In the genomic region with DNA sequence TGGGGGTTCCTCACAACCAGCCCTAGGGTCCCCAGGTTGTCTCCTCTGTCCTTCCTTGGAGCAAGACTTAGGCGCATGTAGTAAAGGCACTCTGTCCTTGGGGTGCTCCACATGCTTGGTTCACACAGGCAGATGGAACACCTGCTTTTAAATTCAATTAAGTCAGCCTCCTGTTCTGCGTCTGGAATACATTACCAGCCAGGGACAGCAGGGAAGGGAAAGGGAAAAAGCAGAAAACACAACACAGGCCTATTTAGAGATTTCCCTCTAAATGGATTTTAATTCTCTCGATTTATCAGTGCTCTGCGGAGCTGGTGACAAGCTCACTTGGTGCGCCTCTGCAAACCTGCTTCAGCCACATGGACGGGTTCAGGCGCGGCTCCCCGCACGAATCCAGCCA, we compare ENCODE assay signal across 24 mouse cellular contexts. TPM values are rescaled to one million over a fixed set of nuclear protein-coding genes. Genes with fewer than 3 reads are reported as not detected.
DNase-seq lines count a peak whose midpoint lies in the region; ATAC-seq and TF ChIP-seq lines count a peak whose summit lies in the region.
"Had no signal": no experiment of that assay in that cellular context is flagged by ENCODE, and none has a peak within 500 bp of the region (broad histone marks: within the 10 kb centered on the region; RNA-seq: fewer than 3 reads in every experiment).

No protein-coding gene starts in this region.

- no peak overlapping the region for H3K9ac ChIP-seq in embryonic facial prominence, embryonic 11.5 days (replicated peaks; ENCODE audit: low read length)
- H3K9ac ChIP-seq in hindbrain, embryonic 15.5 days: no peak overlapping the region
- H3K9ac ChIP-seq in hindbrain, embryonic 14.5 days: no peak overlapping the region
- H3K9ac ChIP-seq in forebrain, embryonic 15.5 days (replicated peaks): no peak overlapping the region
- no peak overlapping the region for H3K9ac ChIP-seq in intestine, embryonic 16.5 days (ENCODE audit: low read depth, low read length)
- H3K9ac ChIP-seq: embryonic facial prominence, embryonic 13.5 days; intestine, embryonic 15.5 days had no signal

- H3K9me3 ChIP-seq in embryonic facial prominence, embryonic 11.5 days (replicated peaks; ENCODE audit: control insufficient read depth, low read length): no peaks in the 10 kb centered on the region; the same call in 1 of the 2 replicates
- peaks cover 14% of the 10 kb centered on the region; the same call in 1 of the 2 replicates for H3K9me3 ChIP-seq in embryonic facial prominence, embryonic 10.5 days
- H3K9me3 ChIP-seq in hindbrain, embryonic 15.5 days: no peaks in the 10 kb centered on the region
- H3K9me3 ChIP-seq in hindbrain, embryonic 14.5 days (ENCODE audit: control insufficient read depth, low read length): no peaks in the 10 kb centered on the region
- no peaks in the 10 kb centered on the region for H3K9me3 ChIP-seq in forebrain, embryonic 15.5 days
- H3K9me3 ChIP-seq in intestine, embryonic 16.5 days (ENCODE audit: control insufficient read depth, low read length): no peaks in the 10 kb centered on the region
- H3K9me3 ChIP-seq: intestine, embryonic 15.5 days had no signal

- TF ChIP-seq POLR2A in brain, embryonic 14.5 days (IDR thresholded peaks at IDR 0.05; ENCODE audit: borderline replicate concordance, extremely low read depth, insufficient read depth, insufficient read length, poor library complexity, severe bottlenecking): no peak

- no peak overlapping the region for H3K4me3 ChIP-seq in embryonic facial prominence, embryonic 11.5 days (ENCODE audit: low read depth, low read length)
- H3K4me3 ChIP-seq in embryonic facial prominence, embryonic 10.5 days: no peak overlapping the region
- H3K4me3 ChIP-seq in hindbrain, embryonic 15.5 days: no peak overlapping the region
- no peak overlapping the region for H3K4me3 ChIP-seq in hindbrain, embryonic 14.5 days (replicated peaks; ENCODE audit: low read length)
- no peak overlapping the region for H3K4me3 ChIP-seq in forebrain, embryonic 15.5 days
- H3K4me3 ChIP-seq in intestine, embryonic 16.5 days (ENCODE audit: low read length): no peak overlapping the region
- H3K4me3 ChIP-seq: embryonic facial prominence, embryonic 13.5 days; heart, adult 2 months; hindbrain, embryonic 10.5 days; intestine, embryonic 15.5 days had no signal

- no peak for TF ChIP-seq CTCF in brain, embryonic 14.5 days (IDR thresholded peaks at IDR 0.05; ENCODE audit: borderline replicate concordance, extremely low read depth, insufficient read depth, insufficient read length)

- peaks cover 6% of the 10 kb centered on the region for H3K27me3 ChIP-seq in embryonic facial prominence, embryonic 11.5 days (ENCODE audit: control insufficient read depth, insufficient read depth, low read length)
- peaks cover 34% of the 10 kb centered on the region for H3K27me3 ChIP-seq in embryonic facial prominence, embryonic 10.5 days (replicated peaks; ENCODE audit: low read depth, poor library complexity, severe bottlenecking)
- peaks cover 5% of the 10 kb centered on the region for H3K27me3 ChIP-seq in hindbrain, embryonic 15.5 days
- peaks cover 5% of the 10 kb centered on the region for H3K27me3 ChIP-seq in hindbrain, embryonic 14.5 days (ENCODE audit: control insufficient read depth, insufficient read depth, low read length)
- H3K27me3 ChIP-seq in forebrain, embryonic 15.5 days: no peaks in the 10 kb centered on the region
- H3K27me3 ChIP-seq in intestine, embryonic 16.5 days (replicated peaks; ENCODE audit: control insufficient read depth, insufficient read depth, low read length): peaks cover 8% of the 10 kb centered on the region
- H3K27me3 ChIP-seq: Patski had no signal

- peak; percentile 25 for DNase-seq in embryonic facial prominence, embryonic 11.5 days (ENCODE audit: low spot score)
- DNase-seq in embryonic facial prominence, embryonic 10.5 days (ENCODE audit: low spot score): no peak
- no peak for DNase-seq in hindbrain, embryonic 14.5 days (ENCODE audit: low spot score)
- peak; percentile 61 for DNase-seq in brain, embryonic 14.5 days (ENCODE audit: low read depth)
- no peak for DNase-seq in Muller cell, postnatal 12 days (ENCODE audit: inconsistent ontology term)
- DNase-seq: adrenal gland, postnatal 14 days; B cell, adult 2 months; cerebellum, adult 2 months; gastrocnemius, postnatal 10 days; heart, adult 2 months; kidney, adult 2 months had no signal

- H3K36me3 ChIP-seq in embryonic facial prominence, embryonic 11.5 days (replicated peaks; ENCODE audit: control insufficient read depth, insufficient read depth, low read depth, low read length): no peaks in the 10 kb centered on the region
- H3K36me3 ChIP-seq in embryonic facial prominence, embryonic 10.5 days (replicated peaks): no peaks in the 10 kb centered on the region
- no peaks in the 10 kb centered on the region for H3K36me3 ChIP-seq in hindbrain, embryonic 15.5 days
- no peaks in the 10 kb centered on the region for H3K36me3 ChIP-seq in hindbrain, embryonic 14.5 days (replicated peaks; ENCODE audit: control insufficient read depth, insufficient read depth)
- no peaks in the 10 kb centered on the region for H3K36me3 ChIP-seq in forebrain, embryonic 15.5 days
- no peaks in the 10 kb centered on the region for H3K36me3 ChIP-seq in intestine, embryonic 16.5 days (ENCODE audit: control insufficient read depth, insufficient read depth, low read length)
- H3K36me3 ChIP-seq: embryonic facial prominence, embryonic 13.5 days; G1E; hindbrain, embryonic 10.5 days; intestine, embryonic 15.5 days had no signal

- H3K27ac ChIP-seq in embryonic facial prominence, embryonic 11.5 days (replicated peaks; ENCODE audit: low read depth, low read length): no peak overlapping the region
- H3K27ac ChIP-seq in embryonic facial prominence, embryonic 10.5 days (replicated peaks): no peak overlapping the region
- peak overlapping the region; percentile 56 for H3K27ac ChIP-seq in hindbrain, embryonic 15.5 days (replicated peaks)
- no peak overlapping the region for H3K27ac ChIP-seq in hindbrain, embryonic 14.5 days
- peak overlapping the region; percentile 81 for H3K27ac ChIP-seq in forebrain, embryonic 15.5 days (replicated peaks)
- no peak overlapping the region for H3K27ac ChIP-seq in intestine, embryonic 16.5 days (ENCODE audit: low read length)
- H3K27ac ChIP-seq: embryonic facial prominence, embryonic 13.5 days; heart, adult 2 months; hindbrain, embryonic 10.5 days; intestine, embryonic 15.5 days had no signal

- WGBS in embryonic facial prominence, embryonic 11.5 days: 73% methylated on average over 10 of the region's 10 CpGs
- 81% methylated on average over 10 of the region's 10 CpGs for WGBS in embryonic facial prominence, embryonic 10.5 days
- WGBS in hindbrain, embryonic 15.5 days: 73% methylated on average over 10 of the region's 10 CpGs
- WGBS in hindbrain, embryonic 14.5 days: 66% methylated on average over 10 of the region's 10 CpGs
- 73% methylated on average over 10 of the region's 10 CpGs for WGBS in forebrain, embryonic 15.5 days
- 77% methylated on average over 10 of the region's 10 CpGs for WGBS in intestine, embryonic 16.5 days

- no peak for ATAC-seq in embryonic facial prominence, embryonic 11.5 days (replicated peaks; ENCODE audit: insufficient number of reproducible peaks, low FRiP score, low TSS enrichment, low read depth)
- ATAC-seq in hindbrain, embryonic 15.5 days (ENCODE audit: low FRiP score, low read depth): no peak
- no peak for ATAC-seq in hindbrain, embryonic 14.5 days (ENCODE audit: low FRiP score)
- no peak for ATAC-seq in forebrain, embryonic 15.5 days (replicated peaks)
- ATAC-seq in intestine, embryonic 16.5 days: no peak
- ATAC-seq: activated CD4-positive, CD25-positive, alpha-beta regulatory T cell, adult 4 months; CD4-positive, CD25-positive, alpha-beta regulatory T cell, adult 4 months; intestine, embryonic 15.5 days; Patski had no signal

- H3K4me2 ChIP-seq in embryonic facial prominence, embryonic 11.5 days (ENCODE audit: low read depth, low read length): no peak overlapping the region
- H3K4me2 ChIP-seq in hindbrain, embryonic 15.5 days: no peak overlapping the region
- H3K4me2 ChIP-seq in hindbrain, embryonic 14.5 days (replicated peaks): no peak overlapping the region
- no peak overlapping the region for H3K4me2 ChIP-seq in forebrain, embryonic 15.5 days (replicated peaks)
- no peak overlapping the region for H3K4me2 ChIP-seq in intestine, embryonic 16.5 days (ENCODE audit: low read depth, low read length)
- H3K4me2 ChIP-seq: embryonic facial prominence, embryonic 13.5 days; heart, embryonic 11.5 days; intestine, embryonic 15.5 days had no signal

- peaks cover 6% of the 10 kb centered on the region; the same call in 1 of the 2 replicates for H3K4me1 ChIP-seq in embryonic facial prominence, embryonic 11.5 days (ENCODE audit: control insufficient read depth, insufficient read depth, low read length)
- H3K4me1 ChIP-seq in embryonic facial prominence, embryonic 10.5 days: peaks cover 39% of the 10 kb centered on the region
- H3K4me1 ChIP-seq in hindbrain, embryonic 15.5 days (replicated peaks): peaks cover 48% of the 10 kb centered on the region
- peaks cover 16% of the 10 kb centered on the region for H3K4me1 ChIP-seq in hindbrain, embryonic 14.5 days (replicated peaks; ENCODE audit: control insufficient read depth, insufficient read depth, low read length)
- peaks cover 72% of the 10 kb centered on the region for H3K4me1 ChIP-seq in forebrain, embryonic 15.5 days
- peaks cover 7% of the 10 kb centered on the region for H3K4me1 ChIP-seq in intestine, embryonic 16.5 days (ENCODE audit: control insufficient read depth, insufficient read depth, low read length)

RNA-seq across cellular contexts. Expression of a gene that starts 6.8 kb away (rescaled TPM):
- polyA plus RNA-seq in embryonic facial prominence, embryonic 11.5 days (2014; fragmentation: Nextera tagmentation; extraction: Ambion mirVana): not detected in 2 replicates
- not detected in 2 replicates for polyA plus RNA-seq in embryonic facial prominence, embryonic 10.5 days (2016; fragmentation: Nextera tagmentation; extraction: Ambion mirVana)
- polyA plus RNA-seq in hindbrain, embryonic 15.5 days (2015; fragmentation: Nextera tagmentation; extraction: Ambion mirVana): 0.17 TPM in 1 of 2 replicates, not detected in the other
- polyA plus RNA-seq in hindbrain, embryonic 14.5 days (2014; fragmentation: Nextera tagmentation; extraction: Ambion mirVana): not detected in 2 replicates
- 0.05 TPM in 1 of 2 replicates, not detected in the other for polyA plus RNA-seq in brain, embryonic 14.5 days (2012; rRNA removed)
- 0.14 and 0.36 TPM in 2 replicates for polyA plus RNA-seq in forebrain, embryonic 15.5 days (2015; fragmentation: Nextera tagmentation; extraction: Ambion mirVana)
- not detected in 2 replicates for polyA plus RNA-seq in intestine, embryonic 16.5 days (2015; fragmentation: Nextera tagmentation; extraction: Ambion mirVana)
- polyA plus RNA-seq: activated CD4-positive, CD25-positive, alpha-beta regulatory T cell, adult 4 months; CD4-positive, CD25-positive, alpha-beta regulatory T cell, adult 4 months; cerebellum, adult 2 months; embryonic facial prominence, embryonic 13.5 days; frontal cortex, adult 2 months; G1E; heart, embryonic 11.5 days; heart, embryonic 16.5 days; hindbrain, embryonic 10.5 days; intestine, embryonic 15.5 days; Patski had no signal

RNA-seq across cellular contexts. Expression of a gene that starts 29.1 kb away (rescaled TPM):
- 80.1 and 81.5 TPM in 2 replicates for polyA plus RNA-seq in embryonic facial prominence, embryonic 11.5 days (2014; fragmentation: Nextera tagmentation; extraction: Ambion mirVana)
- 85.0 and 86.4 TPM in 2 replicates for polyA plus RNA-seq in embryonic facial prominence, embryonic 10.5 days (2016; fragmentation: Nextera tagmentation; extraction: Ambion mirVana)
- 277 and 302 TPM in 2 replicates for polyA plus RNA-seq in hindbrain, embryonic 15.5 days (2015; fragmentation: Nextera tagmentation; extraction: Ambion mirVana)
- 272 and 276 TPM in 2 replicates for polyA plus RNA-seq in hindbrain, embryonic 14.5 days (2014; fragmentation: Nextera tagmentation; extraction: Ambion mirVana)
- polyA plus RNA-seq in brain, embryonic 14.5 days (2012; rRNA removed): 1,311 and 1,669 TPM in 2 replicates
- 375 and 409 TPM in 2 replicates for polyA plus RNA-seq in forebrain, embryonic 15.5 days (2015; fragmentation: Nextera tagmentation; extraction: Ambion mirVana)
- 34.4 and 37.3 TPM in 2 replicates for polyA plus RNA-seq in intestine, embryonic 16.5 days (2015; fragmentation: Nextera tagmentation; extraction: Ambion mirVana)

RNA-seq across cellular contexts. Expression of a gene that starts 48.8 kb away (rescaled TPM):
- 0.70 and 0.77 TPM in 2 replicates for polyA plus RNA-seq in embryonic facial prominence, embryonic 11.5 days (2014; fragmentation: Nextera tagmentation; extraction: Ambion mirVana)
- 0.96 and 1.2 TPM in 2 replicates for polyA plus RNA-seq in embryonic facial prominence, embryonic 10.5 days (2016; fragmentation: Nextera tagmentation; extraction: Ambion mirVana)
- 0.46 and 1.3 TPM in 2 replicates for polyA plus RNA-seq in hindbrain, embryonic 15.5 days (2015; fragmentation: Nextera tagmentation; extraction: Ambion mirVana)
- 0.65 and 1.3 TPM in 2 replicates for polyA plus RNA-seq in hindbrain, embryonic 14.5 days (2014; fragmentation: Nextera tagmentation; extraction: Ambion mirVana)
- 2.9 and 3.1 TPM in 2 replicates for polyA plus RNA-seq in brain, embryonic 14.5 days (2012; rRNA removed)
- polyA plus RNA-seq in forebrain, embryonic 15.5 days (2015; fragmentation: Nextera tagmentation; extraction: Ambion mirVana): 1.5 TPM in 2 replicates
- 0.98 and 1.4 TPM in 2 replicates for polyA plus RNA-seq in intestine, embryonic 16.5 days (2015; fragmentation: Nextera tagmentation; extraction: Ambion mirVana)

Comparison
In these comparisons a context has a peak if more than half of its experiments do, and no peak if none do; other contexts are left out.
1. DNase-seq: peak in embryonic facial prominence, embryonic 11.5 days (single experiment) and brain, embryonic 14.5 days (single experiment); none in embryonic facial prominence, embryonic 10.5 days (single experiment), hindbrain, embryonic 14.5 days (single experiment) and Muller cell, postnatal 12 days (single experiment).
2. H3K27ac ChIP-seq: peak in hindbrain, embryonic 15.5 days (single experiment) and forebrain, embryonic 15.5 days (single experiment); none in embryonic facial prominence, embryonic 11.5 days (single experiment), embryonic facial prominence, embryonic 10.5 days (single experiment), hindbrain, embryonic 14.5 days (single experiment) and intestine, embryonic 16.5 days (single experiment).